Mouse (Mus musculus): Measurements from ENCODE around the gene Mecom.

Mecom gene

GRCm38 (mm10) chr3:30481682-30482081 is 66.1 kb downstream of the Mecom start:
- Histone ChIP-seq H3K36me3 (ENCODE audit: control insufficient read depth, insufficient read depth, low read length, poor library complexity, severe bottlenecking) (no peaks in the 10 kb centered on the region), H3K27me3 (ENCODE audit: control insufficient read depth, insufficient read depth, low read length, poor library complexity, severe bottlenecking) (no peaks in the 10 kb centered on the region)
- DNase-seq (ENCODE audit: low read depth, low spot score): no peak

GRCm38 (mm10) chr3:30480551-30480950 is 67.3 kb downstream of the Mecom start:
- H3K36me3 ChIP-seq (ENCODE audit: control insufficient read depth, insufficient read depth, low read length, poor library complexity, severe bottlenecking): no peaks in the 10 kb centered on the region
- no peak for DNase-seq (ENCODE audit: low read depth, low spot score)
- no peaks in the 10 kb centered on the region for H3K27me3 ChIP-seq (ENCODE audit: control insufficient read depth, insufficient read depth, low read length, poor library complexity, severe bottlenecking)

GRCm38 (mm10) chr3:30478252-30478651 is 69.6 kb downstream of the Mecom start:
- no peak for DNase-seq (ENCODE audit: low read depth, low spot score)
- Histone ChIP-seq H3K27me3 (ENCODE audit: control insufficient read depth, insufficient read depth, low read length, poor library complexity, severe bottlenecking) (no peaks in the 10 kb centered on the region), H3K36me3 (ENCODE audit: control insufficient read depth, insufficient read depth, low read length, poor library complexity, severe bottlenecking) (no peaks in the 10 kb centered on the region)

GRCm38 (mm10) chr3:30477008-30477407 is 70.8 kb downstream of the Mecom start:
- DNase-seq (ENCODE audit: low read depth, low spot score): no peak
- Histone ChIP-seq H3K27me3 (ENCODE audit: control insufficient read depth, insufficient read depth, low read length, poor library complexity, severe bottlenecking) (no peaks in the 10 kb centered on the region), H3K36me3 (ENCODE audit: control insufficient read depth, insufficient read depth, low read length, poor library complexity, severe bottlenecking) (no peaks in the 10 kb centered on the region)

- Histone ChIP-seq H3K36me3 (ENCODE audit: control insufficient read depth, insufficient read depth, low read length, poor library complexity, severe bottlenecking) (no peaks in the 10 kb centered on the region), H3K27me3 (ENCODE audit: control insufficient read depth, insufficient read depth, low read length, poor library complexity, severe bottlenecking) (no peaks in the 10 kb centered on the region)
- no peak for DNase-seq (ENCODE audit: low read depth, low spot score)
Measured at GRCm38 (mm10) chr3:30475591-30475990, 72.2 kb downstream of the Mecom start.

- DNase-seq (ENCODE audit: low read depth, low spot score): no peak
- H3K36me3 ChIP-seq (ENCODE audit: control insufficient read depth, insufficient read depth, low read length, poor library complexity, severe bottlenecking): no peaks in the 10 kb centered on the region
- H3K27me3 ChIP-seq (ENCODE audit: control insufficient read depth, insufficient read depth, low read length, poor library complexity, severe bottlenecking): no peaks in the 10 kb centered on the region
Measured at GRCm38 (mm10) chr3:30468068-30468835, 79.6 kb downstream of the Mecom start.

GRCm38 (mm10) chr3:30466031-30466650 is 81.7 kb downstream of the Mecom start:
- H3K27me3 ChIP-seq (ENCODE audit: control insufficient read depth, insufficient read depth, low read length, poor library complexity, severe bottlenecking): no peaks in the 10 kb centered on the region
- no peak for DNase-seq (ENCODE audit: low read depth, low spot score)
- H3K36me3 ChIP-seq (ENCODE audit: control insufficient read depth, insufficient read depth, low read length, poor library complexity, severe bottlenecking): no peaks in the 10 kb centered on the region

GRCm38 (mm10) chr3:30464497-30464896 is 83.3 kb downstream of the Mecom start:
- no peaks in the 10 kb centered on the region for H3K36me3 ChIP-seq (ENCODE audit: control insufficient read depth, insufficient read depth, low read length, poor library complexity, severe bottlenecking)
- no peak for DNase-seq (ENCODE audit: low read depth, low spot score)
- H3K27me3 ChIP-seq (ENCODE audit: control insufficient read depth, insufficient read depth, low read length, poor library complexity, severe bottlenecking): no peaks in the 10 kb centered on the region

- no peaks in the 10 kb centered on the region for H3K27me3 ChIP-seq (ENCODE audit: control insufficient read depth, insufficient read depth, low read length, poor library complexity, severe bottlenecking)
- DNase-seq (ENCODE audit: low read depth, low spot score): no peak
- H3K36me3 ChIP-seq (ENCODE audit: control insufficient read depth, insufficient read depth, low read length, poor library complexity, severe bottlenecking): no peaks in the 10 kb centered on the region
Measured at GRCm38 (mm10) chr3:30461831-30462230, 86.0 kb downstream of the Mecom start.

- Histone ChIP-seq H3K27me3 (ENCODE audit: control insufficient read depth, insufficient read depth, low read length, poor library complexity, severe bottlenecking) (no peaks in the 10 kb centered on the region), H3K36me3 (ENCODE audit: control insufficient read depth, insufficient read depth, low read length, poor library complexity, severe bottlenecking) (no peaks in the 10 kb centered on the region)
- DNase-seq (ENCODE audit: low read depth, low spot score): no peak
Measured at GRCm38 (mm10) chr3:30460890-30461578, 86.8 kb downstream of the Mecom start.

- DNase-seq (ENCODE audit: low read depth, low spot score): no peak
Measured at GRCm38 (mm10) chr3:30459626-30460025, 88.2 kb downstream of the Mecom start.

GRCm38 (mm10) chr3:30457975-30458678 is 89.7 kb downstream of the Mecom start:
- Histone ChIP-seq H3K27me3 (ENCODE audit: control insufficient read depth, insufficient read depth, low read length, poor library complexity, severe bottlenecking) (no peaks in the 10 kb centered on the region), H3K36me3 (ENCODE audit: control insufficient read depth, insufficient read depth, low read length, poor library complexity, severe bottlenecking) (no peaks in the 10 kb centered on the region)
- DNase-seq (ENCODE audit: low read depth, low spot score): no peak

More at GRCm38 (mm10) chr3:30459626-30460025, 88.2 kb downstream of the Mecom start:
- no peaks in the 10 kb centered on the region for H3K27me3 ChIP-seq (ENCODE audit: control insufficient read depth, insufficient read depth, low read length, poor library complexity, severe bottlenecking)
- H3K36me3 ChIP-seq (ENCODE audit: control insufficient read depth, insufficient read depth, low read length, poor library complexity, severe bottlenecking): no peaks in the 10 kb centered on the region

GRCm38 (mm10) chr3:30455902-30456301 is 91.9 kb downstream of the Mecom start:
- H3K36me3 ChIP-seq (ENCODE audit: control insufficient read depth, insufficient read depth, low read length, poor library complexity, severe bottlenecking): no peaks in the 10 kb centered on the region
- H3K27me3 ChIP-seq (ENCODE audit: control insufficient read depth, insufficient read depth, low read length, poor library complexity, severe bottlenecking): no peaks in the 10 kb centered on the region
- DNase-seq (ENCODE audit: low read depth, low spot score): no peak

- DNase-seq (ENCODE audit: low read depth, low spot score): no peak
- Histone ChIP-seq H3K36me3 (ENCODE audit: control insufficient read depth, insufficient read depth, low read length, poor library complexity, severe bottlenecking) (no peaks in the 10 kb centered on the region), H3K27me3 (ENCODE audit: control insufficient read depth, insufficient read depth, low read length, poor library complexity, severe bottlenecking) (no peaks in the 10 kb centered on the region)
Measured at GRCm38 (mm10) chr3:30453546-30454455, 94.0 kb downstream of the Mecom start.
